Mouse (Mus musculus) stomach, postnatal 0 days (tissue): ENCODE measurements around the gene Chst2. TPM values are rescaled to one million over a fixed set of nuclear protein-coding genes. Genes with fewer than 3 reads are reported as not detected.

Source experiments
- ATAC-seq: fragments of 200-750 bp; cut with Nextera tagmentation; 2 replicates; pipeline ENCODE4 v1.8.0; 2017; ENCODE audit not compliant: low FRiP score, low TSS enrichment
- DNase-seq: peaks from one replicate; pipeline ENCODE4 v3.0.0-alpha.2; 2016; ENCODE audit warnings: low spot score
- H3K27ac ChIP-seq: fragments of 300-500 bp; sonication (generic); replicated peaks from 2 replicates; pipeline ENCODE4 v1.5.1; 2014; ENCODE audit warnings: mild to moderate bottlenecking, control low read depth
- H3K27me3 ChIP-seq: fragments of 300-500 bp; sonication (generic); 2 replicates; pipeline ENCODE4 v1.6.1; 2014; ENCODE audit warnings: low read length; ENCODE audit not compliant: control insufficient read depth, insufficient read depth
- H3K36me3 ChIP-seq: fragments of 300-500 bp; sonication (generic); 2 replicates; pipeline ENCODE4 v1.6.1; 2014; ENCODE audit warnings: low read length, mixed read lengths; ENCODE audit not compliant: control insufficient read depth, insufficient read depth
- H3K4me1 ChIP-seq: fragments of 300-500 bp; sonication (generic); replicated peaks from 2 replicates; pipeline ENCODE4 v1.6.1; 2014; ENCODE audit warnings: antibody characterized with exemption; ENCODE audit not compliant: control insufficient read depth, insufficient read depth
- H3K4me2 ChIP-seq: fragments of 300-500 bp; sonication (generic); replicated peaks from 2 replicates; pipeline ENCODE4 v1.6.1; 2014; ENCODE audit warnings: low read depth, mild to moderate bottlenecking, control low read depth, moderate library complexity
- H3K4me3 ChIP-seq: fragments of 300-500 bp; sonication (generic); 2 replicates; pipeline ENCODE4 v1.5.1; 2014; ENCODE audit warnings: low read depth, low read length, control low read depth
- H3K9ac ChIP-seq: fragments of 300-500 bp; sonication (generic); 2 replicates; pipeline ENCODE4 v1.6.1; 2014; ENCODE audit warnings: mild to moderate bottlenecking, low read length, control low read depth, mixed read lengths
- H3K9me3 ChIP-seq: fragments of 300-500 bp; sonication (generic); 2 replicates; pipeline ENCODE4 v1.6.1; 2016; ENCODE audit warnings: low read length; ENCODE audit not compliant: control insufficient read depth
- CTCF ChIP-seq: IDR thresholded peaks from 2 replicates; pipeline ENCODE4 v1.5.1; 2016; ENCODE audit warnings: antibody characterized with exemption, low read depth, mild to moderate bottlenecking, moderate library complexity
- EP300 ChIP-seq: optimal IDR thresholded peaks from 2 replicates; pipeline ENCODE3; 2016; ENCODE audit warnings: antibody characterized with exemption
- WGBS: fragments of 180-500 bp; shearing (Covaris S2); extraction: QIAGEN DNeasy Blood & Tissue Kit; methylation state at CpG from one replicate; pipeline ENCODE4 v1.1.7; 2014; 5-methylcytosine and 5-hydroxymethylcytosine counted together
- polyA plus RNA-seq: library from polyadenylated mRNA; unstranded; fragments of >200 nt; fragmentation: Nextera tagmentation; extraction: Ambion mirVana; gene quantifications from 2 replicates; pipeline ENCODE4 v1.2.1, GENCODE M21; 2015

The Chst2 gene
- polyA plus RNA-seq, 1 experiment from 2014 or later = 0.75 TPM

DNA sequence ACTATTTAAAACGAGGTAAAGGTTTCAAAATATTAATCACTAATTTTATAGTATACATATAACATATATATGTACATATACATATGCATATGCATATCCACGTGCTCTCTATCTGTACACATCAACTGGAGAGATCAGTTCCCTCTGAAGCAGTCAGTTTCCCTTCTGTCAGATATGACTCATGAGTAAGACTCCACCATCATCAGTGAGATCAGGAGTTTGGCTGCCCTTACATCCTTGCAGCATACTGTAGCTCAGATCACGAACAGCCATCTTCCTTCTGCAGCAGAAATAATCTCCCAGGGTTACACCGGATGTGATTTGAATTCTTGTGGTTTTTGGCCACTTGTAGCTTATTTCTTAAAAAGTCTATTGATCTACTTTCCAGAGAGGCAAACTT lies 56.0 kb downstream of the Chst2 start:
- 70% methylated on average over 4 of the region's 4 CpGs for WGBS
- H3K27ac ChIP-seq = no peak overlapping the region

More for the DNA sequence above, 56.0 kb downstream of the Chst2 start:
- TF ChIP-seq CTCF (no peak), EP300 (no peak)
- no peaks in the 10 kb centered on the region for H3K36me3 ChIP-seq
- H3K9ac ChIP-seq = no peak overlapping the region
- H3K9me3 ChIP-seq = no peaks in the 10 kb centered on the region
- DNase-seq (no peak), ATAC-seq (no peak)
- H3K27me3 ChIP-seq = no peaks in the 10 kb centered on the region
- H3K4me2 ChIP-seq = no peak overlapping the region
- no peak overlapping the region for H3K4me3 ChIP-seq
- no peaks in the 10 kb centered on the region for H3K4me1 ChIP-seq

Other genes starting within 250 kb of the Chst2 start
- gene U2surp, start 105.3 kb upstream of the Chst2 start, polyA plus RNA-seq = 67.9 and 75.2 TPM in 2 replicates
- gene Paqr9, start 152.9 kb upstream of the Chst2 start, polyA plus RNA-seq = 0.11 and 0.18 TPM in 2 replicates
- 0.18 and 0.21 TPM in 2 replicates for gene Pcolce2, start 230.9 kb upstream of the Chst2 start, polyA plus RNA-seq